Mouse (Mus musculus) midbrain, postnatal 0 days (tissue): ENCODE data around the gene Dlg1. TPM values are rescaled to one million over a fixed set of nuclear protein-coding genes. Genes with fewer than 3 reads are reported as not detected.

ENCODE experiments used
- ATAC-seq: fragments of 200-750 bp; cut with Nextera tagmentation; 2 replicates; pipeline ENCODE4 v1.8.0; 2017; ENCODE audit warnings: moderate number of reproducible peaks, mild to moderate bottlenecking, moderate TSS enrichment, moderate library complexity; ENCODE audit not compliant: low FRiP score
- DNase-seq: peaks from one replicate; pipeline ENCODE4 v3.0.0-alpha.2; 2015; ENCODE audit warnings: low spot score
- H3K27ac ChIP-seq: fragments of 300-500 bp; sonication (generic); 2 replicates; pipeline ENCODE4 v1.5.1; 2014; ENCODE audit warnings: low read depth, mild to moderate bottlenecking, low read length, mixed read lengths
- H3K27me3 ChIP-seq: fragments of 300-500 bp; sonication (generic); 2 replicates; pipeline ENCODE4 v1.6.1; 2014; ENCODE audit warnings: low read length, control low read depth, mixed read lengths; ENCODE audit not compliant: insufficient read depth
- H3K36me3 ChIP-seq: fragments of 300-500 bp; sonication (generic); 2 replicates; pipeline ENCODE4 v1.6.1; 2014; ENCODE audit warnings: low read length, control low read depth, mixed read lengths; ENCODE audit not compliant: insufficient read depth
- H3K4me1 ChIP-seq: fragments of 300-500 bp; sonication (generic); 2 replicates; pipeline ENCODE4 v1.6.1; 2014; ENCODE audit warnings: mild to moderate bottlenecking, control low read depth, antibody characterized with exemption, low read length, mixed read lengths; ENCODE audit not compliant: insufficient read depth
- H3K4me2 ChIP-seq: fragments of 300-500 bp; sonication (generic); 2 replicates; pipeline ENCODE4 v1.6.1; 2014; ENCODE audit warnings: low read depth, mild to moderate bottlenecking, low read length, mixed read lengths; ENCODE audit not compliant: poor library complexity, severe bottlenecking
- H3K4me3 ChIP-seq: fragments of 300-500 bp; sonication (generic); 2 replicates; pipeline ENCODE4 v1.5.1; 2014; ENCODE audit warnings: low read depth, mild to moderate bottlenecking, low read length, moderate library complexity
- H3K9ac ChIP-seq: fragments of 300-500 bp; sonication (generic); replicated peaks from 2 replicates; pipeline ENCODE4 v1.6.1; 2014; ENCODE audit warnings: mild to moderate bottlenecking, low read length, moderate library complexity, mixed read lengths; ENCODE audit not compliant: poor library complexity, severe bottlenecking
- H3K9me3 ChIP-seq: fragments of 300-500 bp; sonication (generic); 2 replicates; pipeline ENCODE4 v1.6.1; 2016; ENCODE audit warnings: low read length, control low read depth
- CTCF ChIP-seq: IDR thresholded peaks from 2 replicates; pipeline ENCODE4 v1.5.1; 2016; ENCODE audit warnings: antibody characterized with exemption, mild to moderate bottlenecking
- WGBS: fragments of 180-500 bp; shearing (Covaris S2); extraction: QIAGEN DNeasy Blood & Tissue Kit; methylation state at CpG from one replicate; pipeline ENCODE4 v1.1.7; 2014; 5-methylcytosine and 5-hydroxymethylcytosine counted together
- polyA plus RNA-seq: library from polyadenylated mRNA; unstranded; fragments of >200 nt; fragmentation: Nextera tagmentation; extraction: Ambion mirVana; gene quantifications from 2 replicates; pipeline ENCODE4 v1.2.1, GENCODE M21; 2015
- total RNA-seq: library from RNA; depleted of rRNA; stranded (reverse); fragments of >200 nt; gene quantifications from 2 replicates; pipeline ENCODE4 v1.2.3, GENCODE M21; 2014

The Dlg1 gene
- total and polyA plus RNA-seq, 2 experiments from 2014 or later, result 10.9 to 24.8 TPM

DNA sequence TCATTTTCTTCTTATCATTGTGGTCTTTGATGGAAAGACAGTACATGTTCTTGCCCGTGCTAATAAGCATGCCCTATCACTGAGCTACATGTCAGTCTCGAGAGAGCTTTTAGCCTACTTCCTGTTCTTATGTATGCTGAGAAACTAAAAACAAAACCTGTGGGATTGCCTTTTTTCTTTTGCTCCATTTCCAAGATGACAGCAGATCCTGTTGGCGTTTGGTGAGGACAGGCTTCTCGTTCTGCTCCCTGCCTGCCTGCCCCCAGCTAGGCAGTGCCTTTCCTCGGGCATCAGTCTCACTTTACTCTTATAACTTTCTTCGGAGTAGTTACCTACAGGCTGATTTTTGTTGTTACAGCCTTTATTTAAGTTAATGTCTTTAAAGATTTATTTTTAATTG is 96.2 kb downstream of the Dlg1 start:
- WGBS, result 67% methylated on average over 6 of the region's 6 CpGs
- TF ChIP-seq CTCF, result no peak
- Histone ChIP-seq H3K27ac (no peak overlapping the region), H3K27me3 (no peaks in the 10 kb centered on the region), H3K9me3 (no peaks in the 10 kb centered on the region), H3K36me3 (no peaks in the 10 kb centered on the region), H3K4me3 (no peak overlapping the region), H3K4me2 (no peak overlapping the region), H3K4me1 (no peaks in the 10 kb centered on the region), H3K9ac (no peak overlapping the region)
- ATAC-seq (no peak), DNase-seq (no peak)

DNA sequence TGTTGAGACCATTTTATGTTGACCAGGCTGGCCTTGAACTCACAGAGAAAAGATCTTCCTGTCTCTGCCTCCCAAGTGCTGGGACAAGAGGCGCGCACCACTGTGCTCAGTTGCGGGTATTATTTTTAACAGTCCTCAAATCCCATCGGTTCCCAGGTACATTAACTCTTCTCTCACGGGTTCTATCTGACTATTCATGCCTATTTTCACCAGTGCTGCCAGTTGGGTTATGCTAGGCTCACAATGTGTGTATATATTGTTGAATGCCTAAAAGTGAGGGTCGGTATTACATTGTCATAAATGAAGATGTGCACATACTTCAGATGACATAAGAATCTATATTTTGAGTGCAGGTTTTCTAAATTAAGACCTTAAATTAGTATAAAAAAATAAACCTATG is 103.1 kb downstream of the Dlg1 start:
- Histone ChIP-seq H3K4me1 (no peaks in the 10 kb centered on the region), H3K4me2 (no peak overlapping the region), H3K9ac (no peak overlapping the region), H3K36me3 (no peaks in the 10 kb centered on the region), H3K4me3 (no peak overlapping the region), H3K9me3 (no peaks in the 10 kb centered on the region), H3K27me3 (no peaks in the 10 kb centered on the region), H3K27ac (peak overlapping the region; percentile 76)
- TF ChIP-seq CTCF, result no peak
- ATAC-seq (peak; percentile 65; the same call in 1 of the 2 replicates), DNase-seq (no peak)
- WGBS, result 60% methylated on average over 6 of the region's 6 CpGs

DNA sequence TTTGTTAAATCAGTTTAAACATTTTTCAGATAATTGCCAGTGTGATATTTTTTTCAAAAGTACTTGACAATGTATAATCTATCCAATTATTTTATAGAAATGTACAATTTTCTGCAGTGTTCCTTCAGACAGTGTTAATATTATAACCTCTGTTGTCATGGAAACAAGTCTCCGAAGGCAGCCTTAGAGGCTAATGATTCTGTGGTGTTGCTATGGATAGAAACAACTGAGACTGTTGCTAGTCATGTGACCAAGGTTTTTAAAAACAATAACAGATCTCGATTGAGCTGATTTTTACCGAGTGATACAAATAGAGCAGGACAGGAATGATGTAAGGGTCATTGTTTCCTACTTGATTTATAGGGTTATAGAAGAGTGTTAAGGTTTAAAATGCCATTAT is 103.5 kb downstream of the Dlg1 start:
- Histone ChIP-seq H3K27ac (peak overlapping the region; percentile 43; the same call in 1 of the 2 replicates), H3K4me1 (no peaks in the 10 kb centered on the region), H3K9ac (no peak overlapping the region), H3K36me3 (no peaks in the 10 kb centered on the region), H3K27me3 (no peaks in the 10 kb centered on the region), H3K9me3 (no peaks in the 10 kb centered on the region), H3K4me2 (no peak overlapping the region), H3K4me3 (no peak overlapping the region)
- DNase-seq, result peak; percentile 84
- no peak for TF ChIP-seq CTCF
- WGBS, result 13% methylated on average over 3 of the region's 3 CpGs
- peak; percentile 88; the same call in 1 of the 2 replicates for ATAC-seq

DNA sequence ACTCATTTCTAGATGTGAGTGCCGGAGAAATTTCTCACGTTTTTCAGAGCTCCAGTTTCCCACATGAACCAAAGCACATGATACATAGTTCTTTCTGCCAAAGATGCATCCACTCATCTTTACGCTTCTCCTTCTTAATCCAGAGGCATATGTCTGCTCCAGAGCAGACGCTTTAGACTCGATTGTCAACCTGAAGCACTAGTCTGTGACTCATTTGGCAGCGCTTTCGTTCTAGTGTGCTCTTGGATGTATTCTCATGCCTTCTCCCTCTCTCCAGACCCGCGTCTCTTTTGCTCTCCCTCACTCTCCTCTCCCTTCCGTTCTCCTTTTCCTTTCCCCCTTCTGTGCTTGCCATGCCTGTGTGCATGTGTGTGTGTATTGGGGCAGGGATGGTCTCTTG is 112.7 kb downstream of the Dlg1 start:
- no peaks in the 10 kb centered on the region for H3K27me3 ChIP-seq
- no peak overlapping the region for H3K9ac ChIP-seq
- TF ChIP-seq CTCF, result no peak
- no peaks in the 10 kb centered on the region for H3K36me3 ChIP-seq
- H3K27ac ChIP-seq, result no peak overlapping the region
- ATAC-seq, result no peak
- H3K4me3 ChIP-seq, result no peak overlapping the region
- WGBS, result 81% methylated on average over 10 of the region's 10 CpGs
- no peaks in the 10 kb centered on the region for H3K4me1 ChIP-seq
- H3K4me2 ChIP-seq, result no peak overlapping the region
- H3K9me3 ChIP-seq, result no peaks in the 10 kb centered on the region
- DNase-seq, result no peak

DNA sequence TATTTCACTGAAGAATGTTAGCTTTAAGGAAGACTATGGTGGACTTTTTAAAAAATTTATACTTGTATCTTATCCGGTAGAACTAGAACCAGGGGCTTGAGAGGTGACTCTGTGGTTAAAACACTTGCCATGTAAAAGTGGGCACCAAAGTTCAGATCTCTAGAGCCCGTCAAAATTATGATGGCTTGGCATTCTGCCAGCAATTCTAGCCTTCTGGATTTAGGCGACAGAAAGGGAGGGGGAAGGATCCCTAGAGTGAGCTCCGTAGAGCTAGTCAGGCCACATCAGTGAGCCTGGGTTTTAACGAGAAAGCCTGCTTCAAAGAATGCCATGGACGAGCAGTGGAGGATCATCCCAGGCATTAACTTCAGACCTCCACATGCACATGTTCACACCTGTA is 117.8 kb downstream of the Dlg1 start:
- no peak for TF ChIP-seq CTCF
- no peaks in the 10 kb centered on the region for H3K9me3 ChIP-seq
- no peak for DNase-seq
- 53% methylated on average over 6 of the region's 6 CpGs for WGBS
- H3K4me3 ChIP-seq, result no peak overlapping the region
- H3K9ac ChIP-seq, result no peak overlapping the region
- no peak overlapping the region for H3K4me2 ChIP-seq
- no peak overlapping the region for H3K27ac ChIP-seq
- H3K36me3 ChIP-seq, result no peaks in the 10 kb centered on the region
- no peak for ATAC-seq
- H3K27me3 ChIP-seq, result no peaks in the 10 kb centered on the region
- H3K4me1 ChIP-seq, result no peaks in the 10 kb centered on the region

DNA sequence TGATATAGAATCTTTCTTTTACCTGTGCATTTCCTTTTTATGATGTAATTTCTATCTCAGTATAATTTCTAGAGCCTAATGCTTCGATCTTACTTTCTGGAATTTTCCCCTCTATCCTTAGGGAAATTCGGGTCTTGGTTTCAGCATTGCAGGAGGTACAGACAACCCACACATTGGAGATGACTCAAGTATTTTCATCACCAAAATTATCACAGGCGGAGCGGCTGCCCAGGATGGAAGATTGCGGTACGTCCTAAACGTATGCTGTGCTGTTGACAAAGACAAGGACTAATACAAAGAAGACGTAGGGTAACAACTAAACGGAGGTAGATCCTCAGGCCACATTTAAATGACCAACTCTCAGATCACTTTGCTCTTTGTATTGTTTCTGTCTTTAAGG is 126.8 kb downstream of the Dlg1 start:
- H3K4me1 ChIP-seq, result no peaks in the 10 kb centered on the region
- TF ChIP-seq CTCF, result no peak
- H3K9ac ChIP-seq, result no peak overlapping the region
- no peaks in the 10 kb centered on the region for H3K27me3 ChIP-seq
- ATAC-seq, result no peak
- H3K9me3 ChIP-seq, result no peaks in the 10 kb centered on the region
- WGBS, result 94% methylated on average over 9 of the region's 9 CpGs
- no peak overlapping the region for H3K27ac ChIP-seq
- H3K4me2 ChIP-seq, result no peak overlapping the region
- no peak for DNase-seq
- H3K4me3 ChIP-seq, result no peak overlapping the region
- peaks cover 8% of the 10 kb centered on the region for H3K36me3 ChIP-seq
